Mouse (Mus musculus) liver, adult (tissue): Measurements from ENCODE around the gene Dhodh.

Experiments used
- GATA4 ChIP-seq: IDR thresholded peaks from 2 replicates; pipeline ENCODE4 v1.6.1; 2014; ENCODE audit warnings: mild to moderate bottlenecking, low read length; ENCODE audit not compliant: insufficient replicate concordance

The Dhodh gene

DNA sequence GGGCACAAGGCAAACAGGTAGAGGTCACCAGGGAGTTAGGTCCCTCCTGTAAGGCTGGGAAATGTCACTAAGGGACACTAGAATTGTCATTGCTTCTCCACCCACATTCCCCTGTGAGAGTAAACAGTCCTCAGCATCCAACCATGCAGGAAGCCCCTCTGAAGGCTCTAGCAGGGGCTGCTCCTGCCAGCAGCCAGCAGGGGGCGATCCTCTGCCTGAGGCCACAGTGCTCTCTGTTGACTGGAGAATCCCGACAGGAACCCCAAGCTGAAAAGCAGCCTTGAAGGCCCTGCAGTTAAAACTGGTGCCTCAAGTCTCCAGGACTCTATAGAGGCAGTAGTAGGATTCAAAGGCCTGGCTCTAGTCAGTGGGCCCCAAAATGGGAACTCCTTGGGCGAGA lies 56.8 kb downstream of the Dhodh start:
- TF ChIP-seq GATA4 = no peak

DNA sequence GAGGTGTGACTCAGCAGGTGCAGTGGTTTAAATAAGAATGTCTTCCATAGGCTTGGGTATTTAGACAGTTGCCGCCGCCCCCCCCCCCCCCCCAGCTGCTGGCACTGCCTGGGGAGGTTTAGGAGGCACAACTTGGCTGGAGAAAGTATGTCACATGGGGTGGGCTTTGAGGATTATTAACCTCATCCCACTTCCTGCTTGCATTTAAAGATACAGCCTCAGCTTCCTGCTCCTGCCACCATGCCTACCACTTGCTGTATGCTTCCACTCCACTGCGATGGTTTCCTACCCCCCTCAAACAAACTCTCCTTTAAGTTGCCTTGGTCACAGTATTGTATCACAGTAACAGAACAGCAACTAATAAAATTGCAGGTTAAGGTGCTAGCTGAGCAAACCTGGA lies 64.4 kb downstream of the Dhodh start:
- no peak for TF ChIP-seq GATA4

DNA sequence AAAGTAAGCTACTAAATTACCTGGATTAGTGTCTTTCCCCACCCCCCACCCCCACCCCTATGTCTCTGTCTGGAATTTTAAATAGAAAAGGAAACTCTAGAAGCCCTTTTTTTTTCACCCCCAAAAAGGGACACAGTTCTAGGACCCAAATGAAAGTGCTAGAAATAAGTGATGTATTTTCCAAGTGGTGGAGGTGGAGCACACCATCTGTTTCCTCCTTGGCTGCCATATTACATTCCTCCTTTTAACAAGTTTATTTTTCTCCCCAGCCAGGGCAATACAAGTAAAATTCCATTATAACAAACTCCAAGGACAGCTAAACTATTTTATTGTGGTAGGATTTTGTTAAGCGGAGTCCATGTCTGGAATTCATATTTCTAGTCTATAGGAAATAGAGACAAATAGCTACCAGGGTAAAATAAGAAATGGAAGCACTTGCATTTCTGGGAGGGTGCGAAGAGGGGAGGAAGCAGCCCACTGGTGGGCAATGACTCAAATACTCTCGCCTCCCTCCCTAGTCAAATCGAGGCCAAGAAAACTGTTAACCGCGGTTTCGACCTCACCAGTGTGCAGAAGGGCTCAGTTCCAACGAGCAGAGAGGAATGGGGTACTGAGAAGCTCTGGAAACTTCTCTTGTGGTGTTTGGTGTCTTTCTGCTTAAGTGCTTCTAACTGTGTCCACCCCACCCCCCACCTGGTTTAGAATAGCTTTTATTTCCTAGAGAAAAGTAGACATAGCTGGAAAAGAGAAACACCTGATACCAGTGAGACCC lies 65.5 kb downstream of the Dhodh start:
- no peak for TF ChIP-seq GATA4

DNA sequence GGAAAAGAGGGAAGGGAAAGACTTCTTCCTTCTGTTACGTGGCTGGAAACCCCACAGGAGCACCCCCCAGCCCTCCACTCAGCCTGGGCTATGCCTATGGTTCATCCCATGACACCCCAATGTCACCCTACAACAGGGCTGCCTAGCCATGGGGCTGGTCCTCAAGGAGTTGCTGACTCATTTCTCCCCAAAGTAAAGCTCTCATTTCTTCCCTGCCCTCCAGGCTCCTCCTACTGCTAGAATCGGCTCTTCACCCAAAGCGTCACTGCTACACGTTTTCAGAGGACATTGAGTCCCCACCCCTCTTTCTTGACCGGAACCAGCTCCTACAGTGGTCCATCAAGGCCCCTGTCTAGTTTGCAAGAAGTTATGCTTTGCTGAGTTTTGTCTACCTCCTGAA lies 66.3 kb downstream of the Dhodh start:
- no peak for TF ChIP-seq GATA4
